Mouse (Mus musculus) G1E (cell line): ENCODE data around the gene Ccer1. TPM values are rescaled to one million over a fixed set of nuclear protein-coding genes. Genes with fewer than 3 reads are reported as not detected.
"Not testable (repeated sequence)": the region's sequence is repeated elsewhere in the genome, so short reads cannot be mapped to it uniquely, and the experiment has no call there.

Source experiments
- ATAC-seq: 2 replicates; pipeline ENCODE4 v1.8.0; 2016; ENCODE audit warnings: mild to moderate bottlenecking; ENCODE audit not compliant: insufficient number of reproducible peaks, poor library complexity, low FRiP score, severe bottlenecking; ENCODE audit errors: extremely low read depth
- DNase-seq: peaks from one replicate; pipeline ENCODE4 v3.0.0; 2012; ENCODE audit warnings: low spot score
- H3K27me3 ChIP-seq: 2 replicates; pipeline ENCODE4 v1.6.1; 2012; ENCODE audit warnings: mild to moderate bottlenecking, low read length, inconsistent platforms; ENCODE audit not compliant: insufficient read depth
- H3K36me3 ChIP-seq: replicated peaks from 2 replicates; pipeline ENCODE3; 2012; ENCODE audit warnings: mild to moderate bottlenecking, inconsistent platforms
- H3K4me1 ChIP-seq: 2 replicates; pipeline ENCODE4 v1.6.1; 2012; ENCODE audit warnings: low read depth, low read length, inconsistent platforms, mixed read lengths; ENCODE audit not compliant: insufficient read depth
- H3K4me3 ChIP-seq: 2 replicates; pipeline ENCODE4 v1.5.1; 2012; ENCODE audit warnings: low read depth, mild to moderate bottlenecking, inconsistent platforms, low read length, moderate library complexity, mixed read lengths
- H3K9me3 ChIP-seq: replicated peaks from 2 replicates; pipeline ENCODE4 v1.6.1; 2012; ENCODE audit warnings: inconsistent platforms
- CTCF ChIP-seq: IDR thresholded peaks from 2 replicates; pipeline ENCODE4 v1.5.1; 2012; ENCODE audit warnings: low read depth, low read length, inconsistent platforms, mixed read lengths
- GATA1 ChIP-seq: IDR thresholded peaks from 2 replicates; pipeline ENCODE4 v1.6.1; 2012; ENCODE audit warnings: borderline replicate concordance, low read length, inconsistent platforms, mixed read lengths
- GATA2 ChIP-seq: IDR thresholded peaks from 2 replicates; pipeline ENCODE4 v1.6.1; 2012; ENCODE audit warnings: low read depth, low read length, inconsistent platforms, borderline replicate concordance
- POLR2AphosphoS5 ChIP-seq: IDR thresholded peaks from 2 replicates; pipeline ENCODE4 v1.6.1; 2012; ENCODE audit warnings: low read depth, low read length, inconsistent platforms; ENCODE audit not compliant: insufficient replicate concordance
- TAL1 ChIP-seq: conservative IDR thresholded peaks from 2 replicates; pipeline ENCODE4 v1.6.1; 2012; ENCODE audit warnings: low read depth, low read length, inconsistent platforms, mixed read lengths
- polyA plus RNA-seq: library from polyadenylated mRNA; stranded (reverse); fragments of >175 nt; gene quantifications from 2 replicates; pipeline ENCODE4 v1.2.3, GENCODE M21; 2012
- total RNA-seq, 2 experiments: library from RNA; stranded (forward) in 1 of 2; stranded (reverse) in 1 of 2; fragments of 200-1000 nt in 1 of 2; fragments of >200 nt in 1 of 2; fragmentation: Nextera tagmentation in 1 of 2; gene quantifications; 2 replicates each; pipeline ENCODE4 v1.2.3; 2014 to 2017

The Ccer1 gene
- total and polyA plus RNA-seq, 3 experiments: 0.11 TPM; not detected in 2

DNA sequence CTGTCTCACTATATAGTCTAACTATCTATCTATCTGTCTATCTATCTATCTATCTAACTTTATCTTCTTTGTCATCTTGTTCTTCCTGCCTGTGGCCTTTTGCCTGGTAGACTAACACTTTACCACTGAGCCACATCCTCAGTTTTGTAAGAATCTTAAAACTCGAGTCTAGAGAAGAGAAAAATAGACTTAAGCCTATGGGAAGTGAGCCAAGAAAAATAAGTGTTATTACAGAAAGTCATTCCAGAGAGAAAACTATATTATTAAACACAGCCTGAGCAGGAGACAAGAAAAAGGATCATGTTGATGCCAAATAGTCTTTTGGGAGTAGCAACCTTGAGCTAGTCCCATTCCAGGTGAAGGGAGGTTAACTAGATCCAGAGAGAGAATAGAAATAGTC lies 33.1 kb downstream of the Ccer1 start:
- no peak for TF ChIP-seq CTCF
- TF ChIP-seq TAL1: no peak
- TF ChIP-seq POLR2AphosphoS5: no peak
- TF ChIP-seq GATA2: no peak
- no peak for TF ChIP-seq GATA1
- ATAC-seq: no peak
- no peak for DNase-seq

DNA sequence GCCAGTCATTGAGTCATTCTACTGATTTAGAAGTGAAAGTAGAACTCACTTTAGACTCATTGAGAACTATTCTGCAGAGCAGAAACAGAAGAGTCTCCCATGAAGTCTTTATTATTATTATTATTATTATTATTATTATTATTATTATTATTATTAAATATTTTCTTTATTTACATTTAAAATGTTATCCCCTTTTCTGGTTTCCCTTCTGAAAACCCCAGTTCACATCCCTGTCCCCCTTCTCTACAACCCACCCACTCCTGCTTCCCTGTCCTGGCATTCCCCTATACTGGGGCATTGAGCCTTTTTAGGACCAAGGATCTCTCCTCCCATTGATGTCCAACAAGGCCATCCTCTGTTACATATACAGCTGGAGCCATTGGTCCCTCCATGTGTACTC lies 33.8 kb downstream of the Ccer1 start, which contains the start of gene C030005K15Rik:
C030005K15Rik (minus strand) TSS at position 101 of the 400 bp plus-strand sequence.
- not testable (repeated sequence) for H3K4me3 ChIP-seq, DNase-seq, H3K27me3 ChIP-seq, H3K36me3 ChIP-seq, ATAC-seq, H3K4me1 ChIP-seq
- H3K9me3 ChIP-seq: peaks cover 11% of the 10 kb centered on the region; the same call in 1 of the 2 replicates

More for the DNA sequence above, 33.1 kb downstream of the Ccer1 start:
- Histone ChIP-seq H3K4me3 (no peak overlapping the region), H3K4me1 (no peaks in the 10 kb centered on the region), H3K36me3 (no peaks in the 10 kb centered on the region), H3K9me3 (peaks cover 11% of the 10 kb centered on the region; the same call in 1 of the 2 replicates), H3K27me3 (no peaks in the 10 kb centered on the region)

Other genes with a start within 250 kb of the Ccer1 start
- not detected in 2 replicates for gene Dcn, start 213.4 kb upstream of the Ccer1 start, total RNA-seq (2014; fragmentation: Nextera tagmentation)
- gene Dcn, start 213.4 kb upstream of the Ccer1 start, total RNA-seq (2017): under 0.01 and 0.11 TPM in 2 replicates
- gene Dcn, start 213.4 kb upstream of the Ccer1 start, polyA plus RNA-seq: not detected in 2 replicates
- gene Lum, start 127.9 kb upstream of the Ccer1 start, total RNA-seq (2014; fragmentation: Nextera tagmentation): not detected in 2 replicates
- gene Lum, start 127.9 kb upstream of the Ccer1 start, total RNA-seq (2017): 0.06 and 0.11 TPM in 2 replicates
- not detected in 2 replicates for gene Lum, start 127.9 kb upstream of the Ccer1 start, polyA plus RNA-seq
- gene Kera, start 86.2 kb upstream of the Ccer1 start, total RNA-seq (2014; fragmentation: Nextera tagmentation): not detected in 2 replicates
- 0.12 and 0.16 TPM in 2 replicates for gene Kera, start 86.2 kb upstream of the Ccer1 start, total RNA-seq (2017)
- not detected in 2 replicates for gene Kera, start 86.2 kb upstream of the Ccer1 start, polyA plus RNA-seq
- gene Epyc, start 49.0 kb upstream of the Ccer1 start, total RNA-seq (2014; fragmentation: Nextera tagmentation): not detected in 2 replicates
- 0.05 and 0.12 TPM in 2 replicates for gene Epyc, start 49.0 kb upstream of the Ccer1 start, total RNA-seq (2017)
- gene Epyc, start 49.0 kb upstream of the Ccer1 start, polyA plus RNA-seq: not detected in 2 replicates
- gene C030005K15Rik, start 33.7 kb downstream of the Ccer1 start, total RNA-seq (2014; fragmentation: Nextera tagmentation): not detected in 2 replicates
- gene C030005K15Rik, start 33.7 kb downstream of the Ccer1 start, total RNA-seq (2017): not detected in 2 replicates
- not detected in 2 replicates for gene C030005K15Rik, start 33.7 kb downstream of the Ccer1 start, polyA plus RNA-seq